Mouse (Mus musculus) midbrain, postnatal 0 days (tissue): ENCODE measurements around the gene Smim22. TPM values are rescaled to one million over a fixed set of nuclear protein-coding genes. Genes with fewer than 3 reads are reported as not detected.

Experiments
- ATAC-seq: fragments of 200-750 bp; cut with Nextera tagmentation; 2 replicates; pipeline ENCODE4 v1.8.0; 2017; ENCODE audit warnings: moderate number of reproducible peaks, mild to moderate bottlenecking, moderate TSS enrichment, moderate library complexity; ENCODE audit not compliant: low FRiP score
- DNase-seq: peaks from one replicate; pipeline ENCODE4 v3.0.0-alpha.2; 2015; ENCODE audit warnings: low spot score
- H3K27ac ChIP-seq: fragments of 300-500 bp; sonication (generic); 2 replicates; pipeline ENCODE4 v1.5.1; 2014; ENCODE audit warnings: low read depth, mild to moderate bottlenecking, low read length, mixed read lengths
- H3K27me3 ChIP-seq: fragments of 300-500 bp; sonication (generic); 2 replicates; pipeline ENCODE4 v1.6.1; 2014; ENCODE audit warnings: low read length, control low read depth, mixed read lengths; ENCODE audit not compliant: insufficient read depth
- H3K36me3 ChIP-seq: fragments of 300-500 bp; sonication (generic); 2 replicates; pipeline ENCODE4 v1.6.1; 2014; ENCODE audit warnings: low read length, control low read depth, mixed read lengths; ENCODE audit not compliant: insufficient read depth
- H3K4me1 ChIP-seq: fragments of 300-500 bp; sonication (generic); 2 replicates; pipeline ENCODE4 v1.6.1; 2014; ENCODE audit warnings: mild to moderate bottlenecking, control low read depth, antibody characterized with exemption, low read length, mixed read lengths; ENCODE audit not compliant: insufficient read depth
- H3K4me2 ChIP-seq: fragments of 300-500 bp; sonication (generic); 2 replicates; pipeline ENCODE4 v1.6.1; 2014; ENCODE audit warnings: low read depth, mild to moderate bottlenecking, low read length, mixed read lengths; ENCODE audit not compliant: poor library complexity, severe bottlenecking
- H3K4me3 ChIP-seq: fragments of 300-500 bp; sonication (generic); 2 replicates; pipeline ENCODE4 v1.5.1; 2014; ENCODE audit warnings: low read depth, mild to moderate bottlenecking, low read length, moderate library complexity
- H3K9ac ChIP-seq: fragments of 300-500 bp; sonication (generic); replicated peaks from 2 replicates; pipeline ENCODE4 v1.6.1; 2014; ENCODE audit warnings: mild to moderate bottlenecking, low read length, moderate library complexity, mixed read lengths; ENCODE audit not compliant: poor library complexity, severe bottlenecking
- H3K9me3 ChIP-seq: fragments of 300-500 bp; sonication (generic); 2 replicates; pipeline ENCODE4 v1.6.1; 2016; ENCODE audit warnings: low read length, control low read depth
- CTCF ChIP-seq: IDR thresholded peaks from 2 replicates; pipeline ENCODE4 v1.5.1; 2016; ENCODE audit warnings: antibody characterized with exemption, mild to moderate bottlenecking
- WGBS: fragments of 180-500 bp; shearing (Covaris S2); extraction: QIAGEN DNeasy Blood & Tissue Kit; methylation state at CpG from one replicate; pipeline ENCODE4 v1.1.7; 2014; 5-methylcytosine and 5-hydroxymethylcytosine counted together
- polyA plus RNA-seq: library from polyadenylated mRNA; unstranded; fragments of >200 nt; fragmentation: Nextera tagmentation; extraction: Ambion mirVana; gene quantifications from 2 replicates; pipeline ENCODE4 v1.2.1, GENCODE M21; 2015
- total RNA-seq: library from RNA; depleted of rRNA; stranded (reverse); fragments of >200 nt; gene quantifications from 2 replicates; pipeline ENCODE4 v1.2.3, GENCODE M21; 2014

The Smim22 gene
- total and polyA plus RNA-seq, 2 experiments from 2014 or later, result not detected

DNA sequence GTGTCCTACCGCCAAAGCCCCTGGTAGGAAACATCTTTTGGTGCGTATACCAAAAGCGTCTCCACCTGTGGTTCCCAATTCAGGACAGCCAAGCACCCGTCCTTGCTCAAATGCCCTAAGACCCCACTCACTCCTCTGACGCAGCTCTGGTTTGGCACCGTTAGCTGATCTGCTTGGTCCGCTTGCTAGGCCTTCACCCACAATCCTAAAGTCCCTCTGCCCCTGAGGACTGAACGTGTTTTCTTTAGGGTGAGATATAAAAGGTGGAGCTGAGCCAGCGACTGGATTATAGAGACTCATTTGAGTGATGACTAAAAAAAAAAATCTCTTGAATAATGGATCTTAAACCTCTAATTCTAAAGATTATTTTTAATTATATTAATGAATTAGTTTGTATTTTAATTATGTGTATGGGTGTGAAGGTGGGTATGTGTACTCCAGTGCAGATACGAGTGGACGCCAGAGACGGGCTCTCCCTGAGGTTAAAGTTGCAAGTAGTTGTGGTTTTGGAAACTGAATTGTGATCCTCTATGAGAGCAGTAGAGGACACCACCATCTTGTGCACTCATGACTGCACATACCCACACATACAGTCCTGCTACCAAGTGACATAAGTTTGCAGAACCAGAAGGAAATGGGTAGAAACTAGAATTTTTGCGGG is 42.2 kb upstream of the Smim22 start:
- TF ChIP-seq CTCF, result no peak
- ATAC-seq, result peak; percentile 21; the same call in 1 of the 2 replicates
- Histone ChIP-seq H3K4me2 (peak overlapping the region; percentile 65), H3K27ac (peak overlapping the region; percentile 83), H3K4me3 (peak overlapping the region; percentile 63), H3K36me3 (peaks cover 10% of the 10 kb centered on the region), H3K27me3 (no peaks in the 10 kb centered on the region), H3K4me1 (peaks cover 17% of the 10 kb centered on the region), H3K9ac (peak overlapping the region; percentile 78), H3K9me3 (no peaks in the 10 kb centered on the region)
- WGBS, result 20% methylated on average over 13 of the region's 13 CpGs
- peak; percentile 48 for DNase-seq

DNA sequence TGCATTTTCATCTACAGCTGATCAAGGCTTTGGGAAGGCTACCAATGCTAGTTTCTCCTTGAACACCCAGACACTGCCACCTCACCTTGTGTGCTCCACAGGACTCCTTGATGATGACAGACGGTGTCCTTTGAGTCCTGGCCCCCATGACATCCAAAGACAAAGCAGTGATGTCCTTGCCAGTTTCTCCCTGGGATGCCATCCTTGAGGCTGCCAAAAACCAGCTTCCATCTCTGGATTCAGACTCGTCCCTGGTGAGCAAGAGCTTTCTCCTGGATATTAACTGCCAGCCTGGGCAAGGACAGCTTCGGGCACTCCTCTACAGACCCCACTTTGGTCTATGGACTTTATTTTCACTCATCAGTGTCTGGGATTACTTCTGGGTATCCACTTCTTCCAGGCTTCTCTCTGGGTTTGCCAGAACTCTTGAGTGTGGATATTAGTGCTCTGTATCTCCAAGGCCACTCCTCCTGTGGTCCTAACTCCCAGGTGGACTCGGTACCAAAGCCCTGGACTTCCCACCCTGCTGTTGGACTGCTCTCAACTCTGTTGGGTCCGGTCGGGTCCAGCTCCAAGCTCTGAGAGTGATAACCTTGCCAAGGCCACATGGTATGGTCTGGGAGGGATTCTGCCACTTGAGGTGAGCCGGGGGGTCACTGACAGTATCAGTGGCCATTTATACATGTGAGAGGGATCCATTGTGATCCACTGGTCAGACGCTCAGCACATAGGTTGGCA is 41.5 kb upstream of the Smim22 start:
- DNase-seq, result no peak
- H3K4me3 ChIP-seq, result no peak overlapping the region
- H3K9me3 ChIP-seq, result no peaks in the 10 kb centered on the region
- peaks cover 5% of the 10 kb centered on the region for H3K36me3 ChIP-seq
- WGBS, result 88% methylated on average over 8 of the region's 8 CpGs
- no peak for ATAC-seq
- peak overlapping the region; percentile 65; the same call in 1 of the 2 replicates for H3K4me2 ChIP-seq
- no peak overlapping the region for H3K9ac ChIP-seq
- no peak for TF ChIP-seq CTCF
- peaks cover 17% of the 10 kb centered on the region for H3K4me1 ChIP-seq
- peak overlapping the region; percentile 83; the same call in 1 of the 2 replicates for H3K27ac ChIP-seq
- H3K27me3 ChIP-seq, result no peaks in the 10 kb centered on the region

DNA sequence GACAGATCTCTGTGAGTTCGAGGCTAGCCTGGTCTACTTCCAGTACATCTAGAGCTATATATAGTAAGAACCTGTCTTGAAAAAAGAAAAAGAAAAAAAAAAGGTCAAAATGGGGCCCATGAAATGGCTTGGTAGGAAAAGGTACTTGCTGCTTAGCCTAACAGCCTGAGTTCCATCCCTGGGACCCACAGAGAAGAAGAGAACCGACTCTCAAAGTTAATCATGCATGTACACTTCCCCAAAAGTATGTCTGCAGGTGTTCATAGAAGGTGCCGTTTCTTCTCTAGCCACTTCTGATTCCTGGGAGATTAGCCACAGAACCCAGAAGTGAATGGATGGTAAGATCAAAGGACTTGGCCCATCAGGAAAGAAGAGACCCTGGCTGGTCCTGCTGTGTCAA is 38.7 kb upstream of the Smim22 start:
- Histone ChIP-seq H3K27ac (no peak overlapping the region), H3K4me3 (no peak overlapping the region), H3K36me3 (peaks cover 9% of the 10 kb centered on the region), H3K4me1 (peaks cover 3% of the 10 kb centered on the region; the same call in 1 of the 2 replicates), H3K27me3 (no peaks in the 10 kb centered on the region), H3K9me3 (no peaks in the 10 kb centered on the region), H3K9ac (no peak overlapping the region), H3K4me2 (no peak overlapping the region)
- DNase-seq, result no peak
- no peak for ATAC-seq
- WGBS, result 76% methylated on average over 3 of the region's 3 CpGs
- TF ChIP-seq CTCF, result no peak

GRCm38 (mm10) chr16:4969055-4969843 is 37.8 kb upstream of the Smim22 start:
- no peak overlapping the region for H3K27ac ChIP-seq
- H3K9ac ChIP-seq, result no peak overlapping the region
- WGBS, result 90% methylated on average over 5 of the region's 5 CpGs
- no peaks in the 10 kb centered on the region for H3K27me3 ChIP-seq
- no peak overlapping the region for H3K4me3 ChIP-seq
- no peak for DNase-seq
- H3K36me3 ChIP-seq, result peaks cover 9% of the 10 kb centered on the region
- peaks cover 3% of the 10 kb centered on the region; the same call in 1 of the 2 replicates for H3K4me1 ChIP-seq
- no peak overlapping the region for H3K4me2 ChIP-seq
- no peaks in the 10 kb centered on the region for H3K9me3 ChIP-seq
- TF ChIP-seq CTCF, result no peak
- ATAC-seq, result no peak

DNA sequence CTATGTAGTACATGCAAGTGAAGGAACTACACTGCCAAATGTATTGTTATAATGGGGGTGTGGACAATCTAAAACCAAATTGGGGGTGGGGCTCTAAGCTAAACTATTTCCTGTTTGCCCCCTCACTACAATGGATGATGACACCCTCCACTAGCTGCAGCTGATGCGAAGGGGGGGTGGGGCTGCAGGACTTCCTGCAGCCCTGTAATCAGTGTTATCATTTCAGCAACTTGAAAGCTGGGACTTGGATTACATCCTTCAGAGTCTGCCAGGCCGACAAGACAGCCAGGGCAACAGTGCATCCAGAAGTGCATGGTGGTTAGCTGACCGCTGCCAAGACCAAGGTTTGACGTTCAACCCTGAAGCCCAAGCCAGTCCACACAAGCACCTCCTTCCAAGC is 35.5 kb upstream of the Smim22 start:
- ATAC-seq, result no peak
- WGBS, result 88% methylated on average over 4 of the region's 4 CpGs

More for the DNA sequence above, 35.5 kb upstream of the Smim22 start:
- no peak overlapping the region for H3K4me3 ChIP-seq
- DNase-seq, result no peak
- H3K27me3 ChIP-seq, result no peaks in the 10 kb centered on the region
- no peak overlapping the region for H3K4me2 ChIP-seq
- H3K36me3 ChIP-seq, result peaks cover 9% of the 10 kb centered on the region
- no peaks in the 10 kb centered on the region for H3K4me1 ChIP-seq
- no peak overlapping the region for H3K27ac ChIP-seq
- no peak overlapping the region for H3K9ac ChIP-seq
- no peaks in the 10 kb centered on the region for H3K9me3 ChIP-seq
- TF ChIP-seq CTCF, result no peak
